Mouse (Mus musculus) MEL (cell line): ENCODE measurements at regions not wholly inside any gene's neighbourhood (a gene's known extent, or its start where the extent isn't known, plus 50 kb on each side); places are given as distances from the start of the nearest gene placed in this dataset.
A peak's percentile ranks its signal among the peaks of the same experiment; 100 is the strongest.
"Not testable (repeated sequence)": the region's sequence is repeated elsewhere in the genome, so short reads cannot be mapped to it uniquely, and the experiment has no call there.

ENCODE experiments used
- DNase-seq: peaks from one replicate; pipeline ENCODE4 v3.0.0; 2011; ENCODE audit warnings: low read depth, low spot score
- H3K27ac ChIP-seq: 2 replicates; pipeline ENCODE4 v1.5.1; 2012; ENCODE audit warnings: low read depth, mild to moderate bottlenecking, control low read depth, low read length, moderate library complexity; ENCODE audit not compliant: control insufficient read depth
- H3K27me3 ChIP-seq, 2 experiments: fragments of 150-350 bp in 1 of 2; sonication (generic) in 1 of 2; 2 replicates each; pipeline ENCODE4 v1.6.1; 2012; ENCODE audit warnings: low read length in 2 of 2, mild to moderate bottlenecking in 2 of 2, improper control_type of control experiment in 1 of 2, moderate library complexity in 1 of 2; ENCODE audit not compliant: insufficient read depth in 2 of 2, control insufficient read depth in 1 of 2
- H3K36me3 ChIP-seq, 2 experiments: 2 replicates each; pipeline ENCODE4 v1.6.1; 2012 to 2014; ENCODE audit warnings: low read length in 2 of 2, improper control_type of control experiment in 1 of 2, inconsistent platforms in 1 of 2, mild to moderate bottlenecking in 1 of 2; ENCODE audit not compliant: insufficient read depth in 2 of 2, control insufficient read depth in 1 of 2
- H3K4me1 ChIP-seq, 2 experiments: fragments of 150-350 bp in 1 of 2; sonication (generic) in 1 of 2; 2 replicates each; pipeline ENCODE4 v1.6.1; 2012; ENCODE audit warnings: low read length in 2 of 2, improper control_type of control experiment in 1 of 2, mild to moderate bottlenecking in 1 of 2; ENCODE audit not compliant: insufficient read depth in 2 of 2, control insufficient read depth in 1 of 2
- H3K4me3 ChIP-seq, 2 experiments: fragments of 150-350 bp in 1 of 2; sonication (generic) in 1 of 2; 2 replicates each; pipeline ENCODE4 v1.5.1; 2012; ENCODE audit warnings: low read depth in 2 of 2, low read length in 2 of 2, mild to moderate bottlenecking in 2 of 2, moderate library complexity in 2 of 2, control low read depth in 1 of 2, improper control_type of control experiment in 1 of 2; ENCODE audit not compliant: control insufficient read depth in 1 of 2, insufficient read depth in 1 of 2
- H3K79me2 ChIP-seq: 2 replicates; pipeline ENCODE4 v1.6.1; 2012; ENCODE audit warnings: mild to moderate bottlenecking, low read length, moderate library complexity; ENCODE audit not compliant: control insufficient read depth, poor library complexity, insufficient read depth
- H3K9ac ChIP-seq: 2 replicates; pipeline ENCODE4 v1.6.1; 2012; ENCODE audit warnings: low read depth, mild to moderate bottlenecking, control low read depth, low read length, moderate library complexity; ENCODE audit not compliant: control insufficient read depth, poor library complexity, severe bottlenecking
- H3K9me3 ChIP-seq: fragments of 150-350 bp; sonication (generic); replicated peaks from 2 replicates; pipeline ENCODE4 v1.6.1; 2012; ENCODE audit warnings: mild to moderate bottlenecking, low read length, improper control_type of control experiment, moderate library complexity; ENCODE audit not compliant: insufficient read depth
- BHLHE40 ChIP-seq: IDR thresholded peaks from 2 replicates; pipeline ENCODE4 v1.6.1; 2012; ENCODE audit warnings: low read depth, mild to moderate bottlenecking, inconsistent platforms, low read length, improper control_type of control experiment, borderline replicate concordance
- CHD1 ChIP-seq: IDR thresholded peaks from 2 replicates; pipeline ENCODE4 v1.6.1; 2012; ENCODE audit warnings: low read depth, mild to moderate bottlenecking, inconsistent platforms, low read length, improper control_type of control experiment
- CHD2 ChIP-seq: IDR thresholded peaks from 2 replicates; pipeline ENCODE4 v1.6.1; 2011; ENCODE audit warnings: low read length, improper control_type of control experiment
- CTCF ChIP-seq, 3 experiments: IDR thresholded peaks in 2 of 3; conservative IDR thresholded peaks in 1 of 3; 2 replicates each; pipeline ENCODE4 v1.5.1; 2011 to 2012; ENCODE audit warnings: low read length in 3 of 3, low read depth in 2 of 3, mild to moderate bottlenecking in 2 of 3, improper control_type of control experiment in 1 of 3, inconsistent platforms in 1 of 3, mixed read lengths in 1 of 3, moderate library complexity in 1 of 3; ENCODE audit not compliant: control insufficient read depth in 1 of 3, insufficient read depth in 1 of 3, poor library complexity in 1 of 3, severe bottlenecking in 1 of 3
- EP300 ChIP-seq, 2 experiments: IDR thresholded peaks; 2 replicates each; pipeline ENCODE4 v1.6.1; 2011; ENCODE audit warnings: improper control_type of control experiment in 2 of 2, low read length in 2 of 2, low read depth in 1 of 2, mild to moderate bottlenecking in 1 of 2
- ETS1 ChIP-seq: IDR thresholded peaks from 2 replicates; pipeline ENCODE4 v1.6.1; 2012; ENCODE audit warnings: low read depth, mild to moderate bottlenecking, inconsistent platforms, low read length, improper control_type of control experiment, moderate library complexity
- GATA1 ChIP-seq: IDR thresholded peaks from 2 replicates; pipeline ENCODE4 v1.6.1; 2011; ENCODE audit warnings: low read depth, low read length, improper control_type of control experiment
- HCFC1 ChIP-seq: IDR thresholded peaks from 2 replicates; pipeline ENCODE4 v1.6.1; 2012; ENCODE audit warnings: low read depth, mild to moderate bottlenecking, inconsistent platforms, low read length, improper control_type of control experiment, moderate library complexity
- MXI1 ChIP-seq: IDR thresholded peaks from 2 replicates; pipeline ENCODE4 v1.6.1; 2011; ENCODE audit warnings: mild to moderate bottlenecking, low read depth, low read length, improper control_type of control experiment
- MYB ChIP-seq: IDR thresholded peaks from 2 replicates; pipeline ENCODE4 v1.6.1; 2011; ENCODE audit warnings: mild to moderate bottlenecking, low read depth, low read length, improper control_type of control experiment
- NELFE ChIP-seq: IDR thresholded peaks from 2 replicates; pipeline ENCODE4 v1.6.1; 2011; ENCODE audit warnings: low read depth, low read length, improper control_type of control experiment
- POLR2AphosphoS2 ChIP-seq: IDR thresholded peaks from 2 replicates; pipeline ENCODE4 v1.6.1; 2011; ENCODE audit warnings: low read length, improper control_type of control experiment
- POLR2AphosphoS5 ChIP-seq: IDR thresholded peaks from 2 replicates; pipeline ENCODE4 v1.6.1; 2012; ENCODE audit warnings: low read depth, borderline replicate concordance, mild to moderate bottlenecking, inconsistent platforms, low read length, moderate library complexity, mixed read lengths
- RAD21 ChIP-seq: IDR thresholded peaks from 2 replicates; pipeline ENCODE4 v1.6.1; 2011; ENCODE audit warnings: mild to moderate bottlenecking, low read depth, low read length, improper control_type of control experiment
- RCOR1 ChIP-seq: IDR thresholded peaks from 2 replicates; pipeline ENCODE4 v1.6.1; 2012; ENCODE audit warnings: low read depth, mild to moderate bottlenecking, inconsistent platforms, low read length, improper control_type of control experiment
- TAL1 ChIP-seq: IDR thresholded peaks from 2 replicates; pipeline ENCODE4 v1.6.1; 2012; ENCODE audit warnings: mild to moderate bottlenecking, inconsistent platforms, low read length, moderate library complexity, mixed read lengths
- TCF12 ChIP-seq: IDR thresholded peaks from 2 replicates; pipeline ENCODE4 v1.6.1; 2014; ENCODE audit warnings: low read depth, mild to moderate bottlenecking, inconsistent platforms, low read length, improper control_type of control experiment, moderate library complexity
- USF1 ChIP-seq: IDR thresholded peaks from 2 replicates; pipeline ENCODE4 v1.6.1; 2014; ENCODE audit warnings: low read depth, mild to moderate bottlenecking, inconsistent platforms, low read length, improper control_type of control experiment, moderate library complexity
- ZC3H11A ChIP-seq: IDR thresholded peaks from 2 replicates; pipeline ENCODE4 v1.6.1; 2012; ENCODE audit warnings: low read depth, mild to moderate bottlenecking, inconsistent platforms, low read length, improper control_type of control experiment
- ZMIZ1 ChIP-seq: IDR thresholded peaks from 2 replicates; pipeline ENCODE4 v1.6.1; 2012; ENCODE audit warnings: low read depth, mild to moderate bottlenecking, inconsistent platforms, low read length, improper control_type of control experiment, moderate library complexity
- ZNF384 ChIP-seq: IDR thresholded peaks from 2 replicates; pipeline ENCODE4 v1.6.1; 2012; ENCODE audit warnings: low read depth, mild to moderate bottlenecking, inconsistent platforms, low read length, improper control_type of control experiment

DNA sequence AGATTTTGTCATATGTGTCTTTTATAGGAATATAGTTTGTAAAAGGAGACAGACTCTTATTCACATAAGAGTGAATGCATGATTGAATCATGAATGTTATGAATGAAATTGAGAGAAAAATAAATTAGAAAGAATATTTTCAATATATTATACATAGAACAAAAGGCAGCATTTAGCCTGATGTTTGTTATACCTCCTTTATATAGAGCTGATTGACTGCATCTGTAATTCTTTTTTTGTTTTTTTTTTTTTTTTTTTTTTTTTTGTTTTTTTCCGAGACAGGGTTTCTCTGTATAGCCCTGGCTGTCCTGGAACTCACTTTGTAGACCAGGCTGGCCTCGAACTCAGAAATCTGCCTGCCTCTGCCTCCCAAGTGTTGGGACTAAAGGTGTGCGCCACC, 4736.8 kb downstream of the 9330182O14Rik start:
- H3K27ac ChIP-seq, H3K27me3 ChIP-seq, H3K9me3 ChIP-seq, H3K36me3 ChIP-seq, H3K79me2 ChIP-seq, H3K4me1 ChIP-seq, DNase-seq, H3K4me3 ChIP-seq, H3K9ac ChIP-seq: not testable (repeated sequence)
- peak; percentile 61 for TF ChIP-seq ZNF384

DNA sequence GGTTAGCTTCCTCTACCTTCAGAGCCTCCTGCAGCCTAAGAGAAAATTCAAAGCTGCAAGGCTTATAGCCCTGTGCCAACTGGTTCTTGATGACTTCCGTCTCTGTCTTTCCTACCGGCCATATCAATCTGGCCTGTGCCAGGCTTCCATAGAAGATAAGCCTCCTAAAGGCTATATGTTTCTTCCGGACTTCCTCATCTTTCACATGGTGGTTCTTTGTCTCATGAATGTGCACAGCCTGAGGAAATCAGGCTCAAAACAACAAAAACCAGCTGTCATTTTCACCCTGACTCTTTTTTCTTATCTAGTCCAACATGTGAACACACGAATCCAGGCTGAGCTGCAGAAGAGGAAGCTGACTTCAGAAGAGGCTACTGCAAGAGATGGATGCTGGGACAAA, 4748.1 kb downstream of the 9330182O14Rik start:
- H3K9me3 ChIP-seq = no peaks in the 10 kb centered on the region
- H3K9ac ChIP-seq = no peak overlapping the region
- H3K4me3 ChIP-seq = no peak overlapping the region
- H3K79me2 ChIP-seq = no peaks in the 10 kb centered on the region
- peaks cover 0 to 6% of the 10 kb centered on the region in 2 experiments; a peak in 1 of 4 replicates for H3K4me1 ChIP-seq
- H3K36me3 ChIP-seq = no peaks in the 10 kb centered on the region
- TF ChIP-seq RAD21 = no peak
- TF ChIP-seq EP300 (IDR thresholded peaks at IDR 0.05; ENCODE audit: low read depth in 1 of 2, low read length in 2 of 2) = peak; percentile 26 to 63
- TF ChIP-seq BHLHE40 = 0 out of 2 replicates have a peak, but pooled peaks have one; percentile 33
- no peak for TF ChIP-seq NELFE
- peak; percentile 39; the same call in 1 of the 2 replicates for TF ChIP-seq MXI1
- no peak for TF ChIP-seq USF1
- TF ChIP-seq ETS1 = peak; percentile 84
- TF ChIP-seq GATA1 = peak; percentile 31; the same call in 1 of the 2 replicates
- peak; percentile 63 for TF ChIP-seq TCF12
- TF ChIP-seq RCOR1 = peak; percentile 85
- no peaks in the 10 kb centered on the region; a peak in 1 of 4 replicates for H3K27me3 ChIP-seq
- peak; percentile 33 for DNase-seq
- H3K27ac ChIP-seq = no peak overlapping the region

DNA sequence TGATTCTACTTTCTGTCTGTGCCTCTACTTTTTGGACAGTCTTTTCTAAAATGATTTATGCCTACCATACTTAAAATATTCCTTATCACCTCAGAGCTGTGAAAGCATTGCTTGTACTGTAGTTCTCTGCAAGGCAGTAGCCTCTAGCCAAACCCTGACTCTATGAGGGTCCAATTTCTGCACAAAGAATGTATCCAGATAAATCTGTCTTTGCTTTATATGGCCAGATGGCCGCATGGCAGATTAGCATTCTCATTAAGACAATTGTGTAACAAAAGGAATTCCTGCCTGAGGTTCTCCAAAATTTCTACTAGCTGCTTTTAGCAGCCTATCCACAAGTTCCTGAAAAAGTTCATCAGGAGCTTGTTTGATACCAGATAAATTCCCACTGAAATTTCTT, 4757.4 kb downstream of the 9330182O14Rik start:
- Histone ChIP-seq H3K4me3 (no peak overlapping the region), H3K27ac (no peak overlapping the region), H3K9ac (no peak overlapping the region), H3K36me3 (no peaks in the 10 kb centered on the region), H3K79me2 (no peaks in the 10 kb centered on the region), H3K27me3 (no peaks in the 10 kb centered on the region), H3K9me3 (no peaks in the 10 kb centered on the region), H3K4me1 (no peaks in the 10 kb centered on the region)
- TF ChIP-seq CHD1 (no peak), POLR2AphosphoS5 (no peak), MYB (no peak), GATA1 (no peak), USF1 (no peak), RAD21 (no peak), ETS1 (no peak), RCOR1 (no peak), ZNF384 (no peak), HCFC1 (no peak), CHD2 (no peak), POLR2AphosphoS2 (no peak), BHLHE40 (no peak), TAL1 (no peak), ZMIZ1 (no peak), ZC3H11A (no peak), CTCF (IDR thresholded peaks at IDR 0.05 in 2 of 3, conservative IDR thresholded peaks at IDR 0.05 in 1 of 3; ENCODE audit: control insufficient read depth in 1 of 3, insufficient read depth in 1 of 3, low read depth in 2 of 3, low read length in 3 of 3, poor library complexity in 1 of 3, severe bottlenecking in 1 of 3) (no peak)
- DNase-seq = no peak
